Mouse (Mus musculus): ENCODE results near the gene Mrto4.
A peak's percentile ranks its signal among the peaks of the same experiment; 100 is the strongest.
"Not testable (repeated sequence)": the region's sequence is repeated elsewhere in the genome, so short reads cannot be mapped to it uniquely, and the experiment has no call there.

Mrto4 gene

GRCm38 (mm10) chr4:139351931-139352711 is at the start of gene Mrto4, which contains the start of the genes Emc1 and Ubr4:
Mrto4 (minus strand) TSS chr4:139352576.
Emc1 (plus strand) TSS chr4:139352587.
Ubr4 (plus strand) TSS chr4:139352609.
- peak; percentile 83 for DNase-seq (ENCODE audit: low spot score)

- DNase-seq (ENCODE audit: low spot score) = no peak
These were observed 48.1 kb upstream of the Mrto4 start for GRCm38 (mm10) chr4:139400487-139400886.

GRCm38 (mm10) chr4:139395431-139395830 is 43.1 kb upstream of the Mrto4 start:
- no peak for DNase-seq (ENCODE audit: low spot score)

- DNase-seq (ENCODE audit: low spot score) = no peak
These were observed 37.2 kb upstream of the Mrto4 start for GRCm38 (mm10) chr4:139389557-139389956.

GRCm38 (mm10) chr4:139386869-139387319 is 34.5 kb upstream of the Mrto4 start:
- DNase-seq (ENCODE audit: low spot score) = peak; percentile 94

- DNase-seq (ENCODE audit: low spot score) = not testable (repeated sequence)
These were observed 33.5 kb upstream of the Mrto4 start for GRCm38 (mm10) chr4:139385841-139386240.

- DNase-seq (ENCODE audit: low spot score) = no peak
These were observed 29.9 kb upstream of the Mrto4 start for GRCm38 (mm10) chr4:139382231-139382630.

- DNase-seq (ENCODE audit: low spot score) = no peak
These were observed 29.1 kb upstream of the Mrto4 start for GRCm38 (mm10) chr4:139381452-139381845.

- DNase-seq (ENCODE audit: low spot score) = no peak
These were observed 28.5 kb upstream of the Mrto4 start for GRCm38 (mm10) chr4:139380775-139381451.

- DNase-seq (ENCODE audit: low spot score) = peak; percentile 100
These were observed 27.9 kb upstream of the Mrto4 start for GRCm38 (mm10) chr4:139380207-139380748.

GRCm38 (mm10) chr4:139379719-139380118 is 27.3 kb upstream of the Mrto4 start:
- DNase-seq (ENCODE audit: low spot score) = no peak

- no peak for DNase-seq (ENCODE audit: low spot score)
These were observed 21.2 kb upstream of the Mrto4 start for GRCm38 (mm10) chr4:139373531-139373930.

- DNase-seq (ENCODE audit: low spot score) = no peak
These were observed 20.8 kb upstream of the Mrto4 start for GRCm38 (mm10) chr4:139373130-139373529.

- no peak for DNase-seq (ENCODE audit: low spot score)
These were observed 15.7 kb upstream of the Mrto4 start for GRCm38 (mm10) chr4:139368038-139368437.

GRCm38 (mm10) chr4:139367336-139367735 is 15.0 kb upstream of the Mrto4 start:
- no peak for DNase-seq (ENCODE audit: low spot score)

- no peak for DNase-seq (ENCODE audit: low spot score)
These were observed 8.6 kb upstream of the Mrto4 start for GRCm38 (mm10) chr4:139360761-139361548.

GRCm38 (mm10) chr4:139357211-139357610 is 4.8 kb upstream of the Mrto4 start:
- DNase-seq (ENCODE audit: low spot score) = peak; percentile 35

- no peak for DNase-seq (ENCODE audit: low spot score)
These were observed 456 bp upstream of the Mrto4 start for GRCm38 (mm10) chr4:139352832-139353231.

GRCm38 (mm10) chr4:139345416-139346019 is 6.9 kb downstream of the Mrto4 start:
- no peak for DNase-seq (ENCODE audit: low spot score)

- DNase-seq (ENCODE audit: low spot score) = no peak
These were observed 8.7 kb downstream of the Mrto4 start for GRCm38 (mm10) chr4:139343718-139344117.

- DNase-seq (ENCODE audit: low spot score) = peak; percentile 12
These were observed 10.7 kb downstream of the Mrto4 start for GRCm38 (mm10) chr4:139341556-139342233.
